Mouse (Mus musculus) E14TG2a.4 (cell line): ENCODE results near the gene Med20.

Experiments
- CTCF ChIP-seq: conservative IDR thresholded peaks from 2 replicates; pipeline ENCODE4 v1.5.1; 2014; ENCODE audit warnings: low read length
- NANOG ChIP-seq: IDR thresholded peaks from 2 replicates; pipeline ENCODE4 v1.6.1; 2014; ENCODE audit warnings: borderline replicate concordance, low read length, mixed read lengths

GRCm38 (mm10) chr17:47655697-47656096 lies 44.3 kb downstream of the Med20 start:
- TF ChIP-seq CTCF (no peak), NANOG (no peak)
